Mouse (Mus musculus) kidney, adult 2 months (tissue): ENCODE results near the gene Trim8.

Source experiments
- CTCF ChIP-seq: fragments of 200-500 bp; conservative IDR thresholded peaks from 2 replicates; pipeline ENCODE4 v1.5.1; 2011; ENCODE audit warnings: low read depth, mild to moderate bottlenecking, control low read depth, low read length, moderate library complexity, mixed read lengths; ENCODE audit not compliant: insufficient read depth, insufficient read length
- POLR2A ChIP-seq: fragments of 200-500 bp; IDR thresholded peaks from one replicate; pipeline ENCODE4 v1.6.1; 2011; ENCODE audit warnings: low read depth, low read length, control low read depth

DNA sequence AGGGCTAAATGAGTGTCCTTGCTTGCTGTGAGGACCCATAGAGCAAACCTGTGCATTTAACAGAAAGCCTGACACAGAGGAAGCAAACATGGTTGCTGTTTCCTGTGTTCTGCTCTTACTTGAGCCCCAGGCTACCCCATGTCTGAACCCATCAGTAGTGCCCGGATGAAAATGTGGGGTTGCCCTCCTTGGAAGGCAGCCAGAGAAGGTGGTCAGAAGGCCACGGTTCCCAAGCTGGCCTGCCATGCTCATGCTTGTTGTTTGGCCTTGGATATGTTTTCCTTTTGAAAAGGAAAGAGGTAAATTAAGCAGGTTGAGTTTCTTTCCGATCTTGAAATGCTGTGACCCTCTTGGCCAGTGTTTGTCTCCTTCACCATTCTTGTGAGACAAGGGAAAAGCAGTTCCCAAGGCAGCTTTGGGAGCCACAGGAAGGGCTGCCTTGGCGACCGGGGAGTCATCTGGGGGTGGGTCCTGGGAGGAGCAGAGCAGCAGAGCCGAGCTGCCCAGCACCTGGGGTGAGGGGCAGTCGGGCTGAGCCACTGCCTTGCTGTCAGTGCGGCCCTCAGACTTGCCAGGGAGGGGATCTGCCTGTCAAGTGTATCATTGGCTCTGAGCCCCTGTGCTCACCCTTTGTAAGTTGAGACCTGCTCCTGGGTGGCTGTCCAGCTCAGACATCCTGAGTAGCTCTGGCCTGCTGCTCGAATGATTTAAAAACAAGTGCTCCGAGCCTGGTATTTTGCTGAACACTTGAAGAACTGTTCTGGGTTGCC, 30.0 kb upstream of the Trim8 start:
- TF ChIP-seq CTCF, result no peak
- no peak for TF ChIP-seq POLR2A
